Mouse (Mus musculus) testis, postnatal 14 days (tissue): ENCODE data around the gene Hnrnpa1.
"Not testable (repeated sequence)": the region's sequence is repeated elsewhere in the genome, so short reads cannot be mapped to it uniquely, and the experiment has no call there.

Experiments used
- DNase-seq: peaks from one replicate; pipeline ENCODE4 v3.0.0; 2021; ENCODE audit warnings: low spot score

Hnrnpa1 gene

GRCm38 (mm10) chr15:103241071-103242018 is 1.1 kb downstream of the Hnrnpa1 start:
- DNase-seq, result not testable (repeated sequence)

DNA sequence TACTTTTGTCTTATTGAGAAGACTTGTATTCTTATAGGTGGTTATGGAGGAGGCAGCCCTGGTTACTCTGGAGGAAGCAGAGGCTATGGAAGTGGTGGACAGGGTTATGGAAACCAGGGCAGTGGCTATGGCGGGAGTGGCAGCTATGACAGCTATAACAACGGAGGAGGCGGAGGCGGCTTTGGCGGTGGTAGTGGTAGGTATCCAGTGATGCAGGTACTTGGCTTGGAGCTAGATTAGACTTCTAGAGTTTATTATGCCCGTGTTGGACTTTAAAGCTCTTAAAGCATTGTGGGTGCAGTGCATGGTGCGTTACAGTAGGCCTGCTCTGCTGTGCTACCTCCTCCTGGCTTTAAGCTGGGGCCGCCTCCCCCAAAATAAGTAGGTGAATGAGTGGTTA is 2.7 kb downstream of the Hnrnpa1 start:
- DNase-seq, result no peak

GRCm38 (mm10) chr15:103245616-103246015 is 5.4 kb downstream of the Hnrnpa1 start:
- no peak for DNase-seq

GRCm38 (mm10) chr15:103247078-103247781 is 7.0 kb downstream of the Hnrnpa1 start:
- DNase-seq, result no peak

- no peak for DNase-seq
These were observed 7.7 kb downstream of the Hnrnpa1 start for GRCm38 (mm10) chr15:103247782-103248400.

- DNase-seq, result no peak
These were observed 8.4 kb downstream of the Hnrnpa1 start for GRCm38 (mm10) chr15:103248401-103249313.

- DNase-seq, result not testable (repeated sequence)
These were observed 9.3 kb downstream of the Hnrnpa1 start for GRCm38 (mm10) chr15:103249511-103249910.

- DNase-seq, result peak; percentile 65
These were observed 10.0 kb downstream of the Hnrnpa1 start for GRCm38 (mm10) chr15:103250195-103250740.

- no peak for DNase-seq
These were observed 11.4 kb downstream of the Hnrnpa1 start for GRCm38 (mm10) chr15:103251595-103251994.

GRCm38 (mm10) chr15:103252660-103253059 is 12.4 kb downstream of the Hnrnpa1 start:
- DNase-seq, result no peak

- DNase-seq, result no peak
These were observed 13.1 kb downstream of the Hnrnpa1 start for GRCm38 (mm10) chr15:103253352-103253751.

DNA sequence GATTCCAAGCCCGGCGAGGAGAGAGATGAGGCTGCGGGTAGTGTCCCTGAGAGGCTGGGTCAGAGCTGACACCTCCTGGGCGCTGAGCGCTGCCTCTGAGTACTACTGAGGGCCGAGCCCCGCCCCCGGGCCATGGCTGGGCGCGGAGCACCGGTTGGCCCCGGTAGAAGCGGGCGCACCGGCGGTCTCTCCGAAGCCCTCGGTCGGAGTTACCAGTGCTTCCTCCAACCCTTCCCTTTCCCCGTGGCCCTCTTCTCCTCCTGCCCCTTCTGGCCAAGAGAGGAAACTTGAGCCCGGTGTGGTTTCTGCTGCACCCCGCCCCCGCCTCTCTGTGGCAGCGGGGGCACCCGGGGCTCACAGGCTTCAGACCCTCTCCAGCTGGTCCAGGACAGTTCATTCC is 14.9 kb downstream of the Hnrnpa1 start:
- no peak for DNase-seq

DNA sequence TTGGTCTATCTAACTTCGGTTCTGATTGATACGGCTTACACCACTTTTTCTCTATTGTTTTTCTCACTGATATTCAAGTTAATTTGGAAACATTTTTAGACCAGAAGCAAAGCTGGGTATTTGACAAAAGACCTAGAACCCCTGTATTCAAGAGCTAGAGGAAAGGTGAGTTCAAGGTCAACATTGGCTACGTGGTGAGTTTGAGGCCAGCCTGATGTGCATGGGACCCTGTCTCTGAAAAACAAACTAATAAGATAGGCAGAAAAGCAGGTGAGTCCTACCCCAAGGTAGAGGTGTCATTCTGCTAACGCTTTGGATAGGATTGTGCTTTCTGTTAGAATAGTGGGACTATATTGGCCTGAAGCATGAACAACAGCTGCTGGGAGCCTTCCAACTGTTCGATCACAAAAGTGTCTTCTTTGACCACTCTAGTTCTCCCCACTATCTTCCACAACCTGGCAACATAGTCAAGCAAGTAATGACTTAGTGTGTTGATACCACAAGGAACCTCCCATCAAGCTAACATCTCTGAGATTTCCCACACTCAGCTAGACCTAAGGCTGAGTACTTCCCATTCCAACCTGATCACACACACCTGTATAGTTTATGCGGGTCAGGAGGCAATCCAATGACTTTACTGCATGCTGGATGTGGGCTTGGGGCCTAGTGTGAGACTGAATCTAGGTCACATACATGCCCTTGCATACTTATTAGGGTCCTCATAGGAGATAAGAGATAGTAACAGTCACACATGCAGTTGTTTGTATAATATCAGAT is 16.2 kb downstream of the Hnrnpa1 start:
- DNase-seq, result no peak

- no peak for DNase-seq
These were observed 17.8 kb downstream of the Hnrnpa1 start, which contains the start of gene Nfe2 for GRCm38 (mm10) chr15:103257790-103258728. Nfe2 (minus strand) TSS chr15:103258403.

GRCm38 (mm10) chr15:103259162-103259561 is 18.9 kb downstream of the Hnrnpa1 start:
- DNase-seq, result no peak

DNA sequence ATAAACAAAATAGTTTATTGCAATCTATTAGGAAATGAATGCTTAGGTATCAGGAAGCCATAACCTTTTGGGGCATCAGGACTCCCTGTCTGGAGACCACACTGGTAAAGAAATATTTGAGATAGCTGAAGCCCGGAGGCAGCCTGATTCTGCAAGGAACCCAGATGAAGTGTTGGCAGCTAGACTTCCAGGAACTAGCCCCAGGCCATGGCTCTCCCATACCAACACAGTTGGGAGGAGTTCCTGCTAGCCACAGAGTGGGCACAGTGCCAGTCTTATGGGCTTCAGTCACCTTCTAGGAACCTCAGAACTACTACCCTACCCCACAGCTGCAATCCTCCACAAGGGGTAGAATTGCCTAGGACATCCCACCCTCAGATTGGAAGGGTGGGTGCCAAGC is 19.8 kb downstream of the Hnrnpa1 start:
- DNase-seq, result no peak

DNA sequence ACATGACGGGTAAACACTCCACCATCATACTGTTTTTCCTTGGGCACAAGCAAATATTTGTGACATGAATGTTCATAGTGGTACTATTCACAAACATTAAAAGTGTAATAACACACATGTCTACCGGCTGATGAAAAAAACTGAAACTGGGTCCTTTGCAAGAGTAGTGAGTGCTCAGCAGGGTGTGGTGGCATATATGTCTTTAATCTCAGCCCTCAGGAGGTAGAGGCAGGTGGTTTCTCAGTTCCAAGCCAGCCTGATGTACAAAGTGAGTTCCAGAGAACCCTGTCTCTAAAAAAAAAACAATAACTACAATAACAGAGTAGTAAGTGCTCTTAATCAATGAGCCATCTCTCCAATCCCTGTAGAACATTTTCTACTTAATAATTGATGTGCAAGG is 24.6 kb downstream of the Hnrnpa1 start:
- no peak for DNase-seq

GRCm38 (mm10) chr15:103268903-103269302 is 28.7 kb downstream of the Hnrnpa1 start:
- no peak for DNase-seq
